Mouse (Mus musculus) midbrain, embryonic 14.5 days (tissue): ENCODE measurements around the gene Taok3. TPM values are rescaled to one million over a fixed set of nuclear protein-coding genes. Genes with fewer than 3 reads are reported as not detected.

Source experiments
- ATAC-seq: fragments of 200-750 bp; cut with Nextera tagmentation; 2 replicates; pipeline ENCODE4 v1.8.0; 2017; ENCODE audit warnings: moderate number of reproducible peaks, moderate library complexity; ENCODE audit not compliant: low FRiP score, low TSS enrichment
- DNase-seq: peaks from one replicate; pipeline ENCODE4 v3.0.0-alpha.2; 2015
- H3K27ac ChIP-seq: fragments of 300-500 bp; sonication (generic); replicated peaks from 2 replicates; pipeline ENCODE4 v1.5.1; 2014; ENCODE audit warnings: mild to moderate bottlenecking, low read depth, low read length, moderate library complexity
- H3K27me3 ChIP-seq: fragments of 300-500 bp; sonication (generic); 2 replicates; pipeline ENCODE4 v1.6.1; 2014; ENCODE audit warnings: low read length, control low read depth, mixed read lengths; ENCODE audit not compliant: control insufficient read depth, insufficient read depth
- H3K36me3 ChIP-seq: fragments of 300-500 bp; sonication (generic); 2 replicates; pipeline ENCODE4 v1.6.1; 2014; ENCODE audit warnings: low read length, control low read depth; ENCODE audit not compliant: control insufficient read depth, insufficient read depth
- H3K4me1 ChIP-seq: fragments of 300-500 bp; sonication (generic); 2 replicates; pipeline ENCODE4 v1.6.1; 2014; ENCODE audit warnings: mild to moderate bottlenecking, antibody characterized with exemption, low read length, control low read depth; ENCODE audit not compliant: control insufficient read depth, insufficient read depth
- H3K4me2 ChIP-seq: fragments of 300-500 bp; sonication (generic); 2 replicates; pipeline ENCODE4 v1.6.1; 2014; ENCODE audit warnings: mild to moderate bottlenecking, low read length, moderate library complexity
- H3K4me3 ChIP-seq: fragments of 300-500 bp; sonication (generic); replicated peaks from 2 replicates; pipeline ENCODE4 v1.5.1; 2014; ENCODE audit warnings: low read depth, low read length
- H3K9ac ChIP-seq: fragments of 300-500 bp; sonication (generic); replicated peaks from 2 replicates; pipeline ENCODE4 v1.6.1; 2014; ENCODE audit warnings: mild to moderate bottlenecking, low read length, moderate library complexity
- H3K9me3 ChIP-seq: fragments of 300-500 bp; sonication (generic); 2 replicates; pipeline ENCODE4 v1.6.1; 2016; ENCODE audit warnings: low read length, control low read depth, mixed read lengths; ENCODE audit not compliant: control insufficient read depth
- WGBS: fragments of 180-500 bp; shearing (Covaris S2); extraction: QIAGEN DNeasy Blood & Tissue Kit; methylation state at CpG from one replicate; pipeline ENCODE4 v1.1.7; 2014; 5-methylcytosine and 5-hydroxymethylcytosine counted together
- polyA plus RNA-seq: library from polyadenylated mRNA; unstranded; fragments of >200 nt; fragmentation: Nextera tagmentation; extraction: Ambion mirVana; gene quantifications from 2 replicates; pipeline ENCODE4 v1.2.1, GENCODE M21; 2014

Gene Taok3
- polyA plus RNA-seq, 1 experiment from 2014 or later = 52.6 TPM

DNA sequence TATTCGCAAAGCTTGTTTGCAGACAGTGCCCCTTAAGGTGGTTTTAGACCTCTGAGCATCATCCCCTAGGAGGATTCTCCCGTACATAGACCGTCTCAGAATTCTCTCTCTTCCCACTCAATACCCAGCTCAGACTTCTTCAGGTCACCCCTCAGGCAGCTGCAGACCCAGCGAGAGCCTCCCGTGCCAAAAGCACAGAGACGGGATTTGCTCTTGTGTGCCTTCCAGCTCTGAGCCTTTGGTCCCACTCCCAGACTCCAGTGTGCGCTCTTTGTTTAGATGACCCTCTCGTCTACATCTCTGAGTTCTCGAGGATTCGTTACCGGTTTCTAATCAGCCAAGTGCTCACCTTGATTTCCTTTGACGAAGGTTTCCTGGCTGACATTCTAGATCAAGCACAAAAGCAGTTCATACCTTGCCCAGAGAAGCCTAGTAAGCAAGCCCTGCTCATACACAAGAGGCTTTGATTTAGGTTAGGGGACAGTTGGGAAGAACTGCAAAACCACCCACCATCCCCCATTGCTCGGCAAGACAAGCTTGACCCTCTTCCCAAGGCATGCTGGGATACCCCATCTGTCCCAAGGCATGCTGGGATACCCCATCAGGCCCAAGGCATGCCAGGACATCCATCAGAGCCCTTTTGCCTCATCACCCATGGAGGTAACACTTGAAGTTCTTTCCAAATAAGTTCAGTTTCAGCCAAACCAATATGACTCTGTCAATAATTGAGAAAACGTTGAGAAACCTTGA, 48.6 kb downstream of the Taok3 start:
- Histone ChIP-seq H3K27ac (no peak overlapping the region), H3K4me3 (no peak overlapping the region), H3K4me1 (no peaks in the 10 kb centered on the region), H3K27me3 (no peaks in the 10 kb centered on the region), H3K36me3 (no peaks in the 10 kb centered on the region), H3K9ac (no peak overlapping the region), H3K4me2 (no peak overlapping the region), H3K9me3 (no peaks in the 10 kb centered on the region)
- no peak for ATAC-seq
- DNase-seq = no peak
- 90% methylated on average over 14 of the region's 14 CpGs for WGBS

DNA sequence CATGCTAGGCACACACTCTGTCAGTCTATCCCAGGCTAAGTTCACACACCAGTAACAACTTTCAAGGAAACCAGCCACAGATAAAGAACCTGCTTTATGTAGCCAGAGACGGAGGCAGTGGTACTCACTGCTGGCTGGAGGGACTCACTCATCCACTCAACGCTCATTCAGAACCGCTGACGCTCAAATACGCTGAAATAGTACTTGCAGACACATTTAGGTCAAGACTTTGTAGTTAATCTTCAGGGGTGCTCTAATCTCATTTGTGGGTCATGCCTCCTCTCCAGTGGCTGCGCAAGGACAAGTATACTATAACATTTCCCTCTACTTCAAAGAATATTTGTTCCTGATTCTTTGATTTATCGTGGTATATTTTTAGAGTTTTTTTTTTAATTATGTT, 54.1 kb downstream of the Taok3 start:
- no peaks in the 10 kb centered on the region for H3K9me3 ChIP-seq
- WGBS = 90% methylated on average over 7 of the region's 7 CpGs
- no peak overlapping the region for H3K9ac ChIP-seq
- no peak overlapping the region for H3K27ac ChIP-seq
- no peaks in the 10 kb centered on the region for H3K27me3 ChIP-seq
- H3K4me3 ChIP-seq = no peak overlapping the region
- H3K36me3 ChIP-seq = no peaks in the 10 kb centered on the region
- no peak overlapping the region for H3K4me2 ChIP-seq
- H3K4me1 ChIP-seq = no peaks in the 10 kb centered on the region
- ATAC-seq (no peak), DNase-seq (no peak)

DNA sequence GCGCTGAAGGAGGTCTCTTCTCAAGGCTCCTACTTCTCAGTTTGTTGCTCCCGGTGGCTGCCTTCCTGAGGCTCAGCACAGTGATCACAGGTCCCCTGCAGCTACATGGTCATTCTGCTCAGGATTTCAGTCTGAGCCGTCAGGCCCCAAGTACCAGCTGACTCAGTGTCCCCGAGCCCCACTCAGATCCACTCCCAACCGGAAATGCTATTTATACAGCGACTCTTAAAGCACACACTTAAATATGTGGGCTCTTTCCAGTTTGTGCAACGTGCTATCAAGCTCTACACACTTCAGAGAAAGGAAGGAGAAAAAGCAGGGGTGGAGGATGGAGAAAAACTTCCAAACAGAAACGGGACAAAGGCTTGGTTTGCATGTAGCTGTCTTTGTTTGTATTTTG, 56.0 kb downstream of the Taok3 start:
- Histone ChIP-seq H3K9me3 (no peaks in the 10 kb centered on the region), H3K4me3 (no peak overlapping the region), H3K4me1 (no peaks in the 10 kb centered on the region), H3K27ac (no peak overlapping the region), H3K4me2 (no peak overlapping the region), H3K27me3 (no peaks in the 10 kb centered on the region), H3K36me3 (no peaks in the 10 kb centered on the region), H3K9ac (no peak overlapping the region)
- 72% methylated on average over 8 of the region's 8 CpGs for WGBS
- DNase-seq (no peak), ATAC-seq (no peak)

DNA sequence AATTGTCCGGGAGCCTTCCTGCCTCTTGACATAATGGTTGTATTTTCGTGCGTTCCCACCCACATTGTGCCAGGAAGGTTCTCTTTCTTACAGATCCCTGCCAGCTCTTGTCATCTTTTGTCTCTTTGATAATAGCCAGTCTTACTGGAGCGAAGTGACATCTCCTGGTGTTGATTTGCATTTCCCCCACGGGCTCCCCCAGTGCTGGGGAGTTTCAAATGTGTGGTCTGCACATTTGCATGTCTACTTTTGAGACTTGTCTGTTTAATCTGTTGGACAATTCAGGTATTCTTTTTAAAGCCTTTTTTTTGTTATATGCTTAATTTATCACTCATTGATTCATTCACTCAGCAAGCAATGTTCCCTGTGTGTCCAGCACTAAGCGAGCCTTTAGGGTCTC, 58.1 kb downstream of the Taok3 start:
- no peak overlapping the region for H3K27ac ChIP-seq
- H3K4me2 ChIP-seq = no peak overlapping the region
- no peaks in the 10 kb centered on the region for H3K4me1 ChIP-seq
- 18% methylated on average over 6 of the region's 6 CpGs for WGBS
- H3K27me3 ChIP-seq = no peaks in the 10 kb centered on the region
- no peaks in the 10 kb centered on the region for H3K36me3 ChIP-seq
- DNase-seq (peak; percentile 3), ATAC-seq (no peak)
- H3K9ac ChIP-seq = no peak overlapping the region; the same call in 1 of the 2 replicates
- H3K9me3 ChIP-seq = no peaks in the 10 kb centered on the region
- no peak overlapping the region for H3K4me3 ChIP-seq

DNA sequence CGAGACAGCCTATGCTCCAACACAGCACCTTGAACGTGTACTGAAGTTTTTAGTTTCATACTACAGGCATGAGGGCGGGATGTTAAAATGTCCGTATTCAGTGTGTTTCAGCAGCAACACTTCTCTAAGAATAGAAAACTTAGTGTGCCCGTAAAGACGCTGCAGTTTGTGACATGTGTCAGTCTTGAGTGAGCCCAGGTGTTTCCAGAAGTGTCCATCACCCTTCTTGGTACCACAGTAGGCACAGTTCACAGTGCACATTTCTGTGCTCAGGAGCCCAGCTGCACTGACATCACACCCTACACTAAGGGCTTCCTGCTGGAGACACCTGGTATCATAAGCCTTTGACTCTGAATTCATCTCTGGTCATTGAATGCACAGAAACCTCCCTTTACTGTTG, 58.6 kb downstream of the Taok3 start:
- no peak for DNase-seq
- no peak for ATAC-seq
- Histone ChIP-seq H3K36me3 (no peaks in the 10 kb centered on the region), H3K9me3 (no peaks in the 10 kb centered on the region), H3K9ac (no peak overlapping the region), H3K4me1 (no peaks in the 10 kb centered on the region), H3K4me3 (no peak overlapping the region), H3K27me3 (no peaks in the 10 kb centered on the region), H3K4me2 (no peak overlapping the region), H3K27ac (no peak overlapping the region)
- 68% methylated on average over 6 of the region's 6 CpGs for WGBS

DNA sequence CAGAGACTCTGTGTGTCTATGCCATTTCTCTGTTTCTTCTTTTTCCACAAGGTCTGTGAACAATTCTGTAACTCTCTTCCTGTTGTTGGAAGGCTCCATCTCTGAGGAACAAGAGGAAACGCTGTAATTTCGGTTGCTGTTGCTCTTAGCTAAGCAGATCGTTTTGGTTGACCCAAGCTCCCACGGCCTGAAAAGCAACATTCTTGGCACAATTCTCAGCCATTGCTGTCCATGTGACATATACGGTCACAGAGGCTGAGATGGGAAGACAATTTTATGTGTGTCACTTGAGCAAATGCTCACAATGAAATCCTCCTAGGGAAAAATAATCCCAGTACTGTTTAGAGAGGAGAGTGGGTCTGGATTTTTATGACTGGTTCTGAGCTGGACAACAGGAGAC, 62.0 kb downstream of the Taok3 start:
- Histone ChIP-seq H3K27me3 (no peaks in the 10 kb centered on the region), H3K4me1 (no peaks in the 10 kb centered on the region), H3K4me2 (no peak overlapping the region), H3K9me3 (no peaks in the 10 kb centered on the region), H3K9ac (no peak overlapping the region), H3K36me3 (0 out of 2 replicates have a peak, but pooled peaks cover 5% of the 10 kb centered on the region), H3K27ac (no peak overlapping the region), H3K4me3 (no peak overlapping the region)
- WGBS = 92% methylated on average over 5 of the region's 5 CpGs
- no peak for ATAC-seq
- no peak for DNase-seq

DNA sequence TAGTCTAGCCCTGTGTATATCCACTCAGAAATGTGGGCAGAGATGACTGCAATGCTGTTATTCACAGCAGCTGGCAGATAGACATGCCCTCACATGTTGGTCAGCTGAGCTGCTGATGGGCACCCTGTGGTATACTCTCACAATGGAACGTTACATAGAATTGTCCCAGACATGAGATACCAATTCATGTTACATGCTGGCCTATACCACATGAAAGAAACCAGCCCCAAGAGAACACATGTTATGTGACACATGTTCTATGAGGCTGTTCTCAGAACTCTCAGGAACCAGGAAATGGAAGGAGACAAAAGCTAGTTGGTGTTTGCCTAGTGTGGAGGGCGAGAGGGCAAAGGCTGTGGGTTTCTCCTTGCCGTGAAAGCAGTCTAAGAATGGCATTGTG, 62.5 kb downstream of the Taok3 start:
- Histone ChIP-seq H3K9me3 (no peaks in the 10 kb centered on the region), H3K9ac (no peak overlapping the region), H3K4me2 (no peak overlapping the region), H3K36me3 (0 out of 2 replicates have a peak, but pooled peaks cover 5% of the 10 kb centered on the region), H3K4me3 (no peak overlapping the region), H3K27me3 (no peaks in the 10 kb centered on the region), H3K4me1 (no peaks in the 10 kb centered on the region), H3K27ac (no peak overlapping the region)
- DNase-seq (no peak), ATAC-seq (no peak)
- 87% methylated on average over 3 of the region's 3 CpGs for WGBS

DNA sequence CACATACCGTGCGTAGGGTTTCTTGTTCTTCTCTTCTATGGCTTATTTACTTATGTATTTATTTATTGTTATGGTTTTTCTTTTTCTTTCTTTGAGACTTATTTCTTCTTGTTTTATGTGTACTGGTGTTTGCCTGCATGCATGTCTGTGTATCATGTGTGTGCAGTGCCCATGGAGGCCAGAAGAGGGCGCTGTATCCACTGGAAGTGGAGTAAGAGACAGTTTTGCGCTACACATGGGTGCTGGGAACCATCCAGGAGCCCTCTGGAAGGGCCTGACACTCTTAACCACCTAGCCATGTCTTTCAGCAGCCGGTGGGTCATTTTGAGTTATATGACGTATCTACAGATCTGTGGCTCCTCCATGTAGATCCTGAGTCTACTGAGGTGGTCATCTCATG, 64.9 kb downstream of the Taok3 start:
- no peaks in the 10 kb centered on the region for H3K27me3 ChIP-seq
- H3K27ac ChIP-seq = no peak overlapping the region
- H3K4me3 ChIP-seq = no peak overlapping the region
- DNase-seq (no peak), ATAC-seq (no peak)
- H3K4me2 ChIP-seq = no peak overlapping the region
- WGBS = 87% methylated on average over 6 of the region's 6 CpGs
- no peaks in the 10 kb centered on the region for H3K4me1 ChIP-seq
- no peak overlapping the region for H3K9ac ChIP-seq
- H3K36me3 ChIP-seq = 0 out of 2 replicates have a peak, but pooled peaks cover 5% of the 10 kb centered on the region
- H3K9me3 ChIP-seq = no peaks in the 10 kb centered on the region

DNA sequence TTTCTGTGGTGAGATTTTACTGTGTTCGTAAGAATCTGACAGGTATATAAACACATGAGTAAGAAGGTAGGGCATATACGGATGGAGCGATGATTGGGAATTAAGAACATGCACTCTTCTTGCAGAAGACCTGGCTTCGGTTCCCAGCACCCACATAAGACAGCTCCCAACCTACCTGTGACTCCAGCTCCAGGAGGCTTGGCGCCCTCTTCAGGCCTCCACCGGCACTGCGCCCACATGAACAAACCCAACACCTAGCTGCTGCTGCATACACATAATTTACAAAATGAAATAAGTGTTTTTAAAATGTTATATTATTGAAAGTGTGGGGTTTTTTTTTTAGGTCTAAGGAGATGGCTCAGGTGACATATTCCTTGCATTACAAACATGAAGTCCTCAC, 65.7 kb downstream of the Taok3 start:
- Histone ChIP-seq H3K9me3 (no peaks in the 10 kb centered on the region), H3K27ac (no peak overlapping the region), H3K27me3 (no peaks in the 10 kb centered on the region), H3K4me1 (no peaks in the 10 kb centered on the region), H3K9ac (no peak overlapping the region), H3K4me3 (no peak overlapping the region), H3K4me2 (no peak overlapping the region), H3K36me3 (0 out of 2 replicates have a peak, but pooled peaks cover 5% of the 10 kb centered on the region)
- ATAC-seq (no peak), DNase-seq (no peak)
- WGBS = 92% methylated on average over 7 of the region's 7 CpGs
